Mouse (Mus musculus) liver, embryonic 16.5 days (tissue): ENCODE data around the gene Tbc1d5. TPM values are rescaled to one million over a fixed set of nuclear protein-coding genes. Genes with fewer than 3 reads are reported as not detected.
"Not testable (repeated sequence)": the region's sequence is repeated elsewhere in the genome, so short reads cannot be mapped to it uniquely, and the experiment has no call there.

Experiments used
- ATAC-seq: fragments of 200-750 bp; cut with Nextera tagmentation; 2 replicates; pipeline ENCODE4 v1.8.0; 2017; ENCODE audit warnings: low read depth, mild to moderate bottlenecking, moderate number of reproducible peaks, moderate library complexity
- H3K27ac ChIP-seq: fragments of 300-500 bp; sonication (generic); 2 replicates; pipeline ENCODE4 v1.5.1; 2014; ENCODE audit warnings: mild to moderate bottlenecking, low read length
- H3K27me3 ChIP-seq: fragments of 300-500 bp; sonication (generic); 2 replicates; pipeline ENCODE4 v1.6.1; 2014; ENCODE audit warnings: low read depth, low read length, mixed read lengths; ENCODE audit not compliant: control insufficient read depth, insufficient read depth
- H3K36me3 ChIP-seq: fragments of 300-500 bp; sonication (generic); 2 replicates; pipeline ENCODE4 v1.6.1; 2014; ENCODE audit warnings: mild to moderate bottlenecking; ENCODE audit not compliant: control insufficient read depth, insufficient read depth
- H3K4me1 ChIP-seq: fragments of 300-500 bp; sonication (generic); 2 replicates; pipeline ENCODE4 v1.6.1; 2014; ENCODE audit warnings: low read depth, low read length, mixed read lengths; ENCODE audit not compliant: control insufficient read depth
- H3K4me2 ChIP-seq: fragments of 300-500 bp; sonication (generic); 2 replicates; pipeline ENCODE4 v1.6.1; 2014; ENCODE audit warnings: low read depth, low read length, mixed read lengths
- H3K4me3 ChIP-seq: fragments of 300-500 bp; sonication (generic); 2 replicates; pipeline ENCODE4 v1.5.1; 2014; ENCODE audit warnings: low read depth, mild to moderate bottlenecking, low read length
- H3K9ac ChIP-seq: fragments of 300-500 bp; sonication (generic); 2 replicates; pipeline ENCODE4 v1.6.1; 2014; ENCODE audit warnings: low read depth, low read length
- H3K9me3 ChIP-seq: fragments of 300-500 bp; sonication (generic); replicated peaks from 2 replicates; pipeline ENCODE4 v1.6.1; 2016; ENCODE audit warnings: low read length; ENCODE audit not compliant: control insufficient read depth
- WGBS: fragments of 180-500 bp; shearing (Covaris S2); extraction: QIAGEN DNeasy Blood & Tissue Kit; methylation state at CpG from one replicate; pipeline ENCODE4 v1.1.7; 2014; ENCODE audit not compliant: insufficient replicate concordance; 5-methylcytosine and 5-hydroxymethylcytosine counted together
- polyA plus RNA-seq: library from polyadenylated mRNA; unstranded; fragments of >200 nt; fragmentation: Nextera tagmentation; extraction: Ambion mirVana; gene quantifications from 2 replicates; pipeline ENCODE4 v1.2.1, GENCODE M21; 2015

Gene Tbc1d5
- polyA plus RNA-seq, 1 experiment from 2014 or later = 4.3 TPM

DNA sequence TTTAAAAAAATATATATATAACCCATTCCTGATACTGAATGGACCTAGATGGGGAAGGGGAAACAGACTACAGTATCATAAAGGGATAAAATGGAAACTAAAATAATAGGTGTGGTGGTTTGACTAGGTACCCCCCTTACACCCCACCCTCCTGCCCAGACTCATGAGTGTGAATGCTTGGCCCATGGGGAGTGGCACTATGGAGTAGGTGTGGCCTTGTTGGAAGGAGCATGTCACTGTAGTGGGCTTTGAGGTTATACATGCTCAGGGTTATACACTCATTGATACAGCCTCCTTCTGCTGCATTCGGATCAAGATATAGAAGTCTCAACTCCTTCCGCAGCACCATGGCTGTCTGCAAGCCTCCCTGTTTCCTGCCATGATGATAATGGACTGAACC lies 450.1 kb downstream of the Tbc1d5 start:
- Histone ChIP-seq H3K4me2 (no peak overlapping the region), H3K4me1 (no peaks in the 10 kb centered on the region), H3K9ac (no peak overlapping the region), H3K9me3 (no peaks in the 10 kb centered on the region), H3K27me3 (no peaks in the 10 kb centered on the region), H3K4me3 (no peak overlapping the region), H3K27ac (no peak overlapping the region), H3K36me3 (no peaks in the 10 kb centered on the region)
- WGBS = 46% methylated on average over 2 of the region's 2 CpGs
- ATAC-seq = no peak

DNA sequence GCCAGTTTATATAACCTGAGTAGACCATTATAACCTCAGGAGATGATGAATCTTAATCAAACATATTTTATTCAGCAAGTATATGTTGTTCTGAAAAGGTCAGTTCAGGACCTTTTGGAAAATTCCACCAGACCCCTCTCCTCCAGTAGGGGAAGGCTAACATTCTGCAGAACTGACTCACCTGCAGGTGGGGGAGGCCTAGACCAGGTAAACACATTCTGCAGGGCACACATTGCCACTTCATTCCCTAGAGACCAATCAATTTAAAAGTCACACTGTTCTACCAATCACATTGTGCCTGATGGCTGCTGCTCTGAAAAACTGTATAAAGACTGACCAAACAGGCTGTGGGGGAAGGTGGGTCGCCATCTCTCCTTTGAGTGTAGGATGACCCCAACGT lies 452.9 kb downstream of the Tbc1d5 start:
- Histone ChIP-seq H3K27me3 (no peaks in the 10 kb centered on the region), H3K4me1 (no peaks in the 10 kb centered on the region), H3K4me2 (no peak overlapping the region), H3K27ac (no peak overlapping the region), H3K9me3 (no peaks in the 10 kb centered on the region), H3K4me3 (no peak overlapping the region), H3K36me3 (no peaks in the 10 kb centered on the region), H3K9ac (no peak overlapping the region)
- ATAC-seq = no peak
- WGBS = 59% methylated on average over 2 of the region's 2 CpGs

DNA sequence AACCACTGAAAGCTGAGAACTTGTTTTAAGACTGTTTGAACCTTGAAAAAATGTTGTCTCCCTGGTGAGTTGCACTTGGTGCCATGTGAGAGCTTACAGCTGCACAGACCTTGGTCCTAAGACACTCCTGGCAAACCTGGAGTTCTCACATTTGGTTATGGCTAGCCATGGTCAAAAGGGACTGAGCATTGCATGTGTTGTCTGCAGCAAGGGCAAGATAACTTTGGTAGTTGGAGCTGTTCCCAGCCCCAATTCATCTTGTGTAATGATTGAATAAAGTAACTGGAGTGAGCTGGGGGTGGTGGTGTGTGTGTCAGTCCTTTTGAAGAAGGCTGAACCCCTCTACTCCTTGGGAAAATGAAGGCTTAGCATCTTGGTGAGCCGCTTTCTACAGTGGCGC lies 454.8 kb downstream of the Tbc1d5 start:
- 74% methylated on average over 2 of the region's 2 CpGs for WGBS

DNA sequence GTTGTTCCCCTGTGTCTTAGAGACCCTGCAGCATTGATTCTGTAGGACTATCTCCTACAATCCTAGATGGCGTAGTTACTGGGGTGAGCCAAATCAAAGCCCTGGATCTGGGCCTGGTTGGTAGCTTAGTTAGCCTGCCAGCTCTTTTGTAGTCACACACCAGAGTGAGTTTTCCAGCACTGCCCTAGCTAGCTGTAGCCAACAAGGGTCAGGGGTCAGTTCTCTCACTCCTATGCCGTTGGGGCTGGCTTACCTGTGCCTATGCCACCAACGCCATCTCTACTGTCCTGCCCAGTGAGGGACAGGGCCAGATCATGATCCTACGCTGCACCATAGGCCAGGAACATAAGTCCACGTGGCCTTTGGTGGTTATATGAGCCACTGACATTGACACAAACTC lies 461.6 kb downstream of the Tbc1d5 start:
- no peaks in the 10 kb centered on the region for H3K27me3 ChIP-seq
- no peaks in the 10 kb centered on the region for H3K36me3 ChIP-seq
- no peaks in the 10 kb centered on the region for H3K9me3 ChIP-seq
- H3K9ac ChIP-seq = no peak overlapping the region
- no peak for ATAC-seq
- 60% methylated on average over 5 of the region's 5 CpGs for WGBS
- no peak overlapping the region for H3K4me2 ChIP-seq
- H3K4me1 ChIP-seq = no peaks in the 10 kb centered on the region
- H3K27ac ChIP-seq = no peak overlapping the region
- no peak overlapping the region for H3K4me3 ChIP-seq

More for the DNA sequence above, 454.8 kb downstream of the Tbc1d5 start:
- Histone ChIP-seq H3K4me3 (no peak overlapping the region), H3K4me2 (no peak overlapping the region), H3K4me1 (no peaks in the 10 kb centered on the region), H3K27me3 (no peaks in the 10 kb centered on the region), H3K36me3 (no peaks in the 10 kb centered on the region), H3K9me3 (no peaks in the 10 kb centered on the region), H3K27ac (no peak overlapping the region), H3K9ac (no peak overlapping the region)
- no peak for ATAC-seq

DNA sequence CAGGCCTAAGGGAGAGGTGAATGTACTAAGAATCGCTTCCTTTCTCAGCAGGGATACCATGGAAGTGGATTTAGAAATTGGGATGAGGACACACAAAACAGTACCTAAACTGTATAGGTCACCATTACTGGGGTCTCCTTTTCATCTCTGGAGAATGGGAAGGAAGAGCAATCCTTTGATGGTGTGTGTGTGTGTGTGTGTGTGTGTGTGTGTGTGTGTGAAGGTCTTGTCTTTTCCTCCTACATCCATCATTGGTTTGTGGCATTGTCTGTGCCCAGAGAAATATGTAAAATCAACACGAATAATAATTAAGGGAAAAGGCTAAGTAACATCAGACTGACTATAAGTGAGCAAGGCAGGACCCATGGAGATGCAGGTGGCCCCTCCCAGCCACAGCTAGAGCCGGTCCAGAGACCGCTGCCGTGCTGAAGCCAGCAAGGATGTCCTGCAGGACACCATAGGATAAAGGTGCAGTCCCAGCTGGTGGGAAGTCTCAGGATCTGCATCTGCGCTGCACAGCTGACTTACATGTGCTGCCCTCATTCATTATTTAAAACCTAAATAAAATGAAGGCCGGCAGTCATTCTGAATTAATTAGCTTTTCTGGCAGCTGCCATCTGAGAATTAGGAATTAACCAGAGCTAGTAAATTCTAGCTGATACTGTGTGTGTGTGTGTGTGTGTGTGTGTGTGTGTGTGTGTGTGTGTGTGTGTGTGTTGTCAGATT lies 468.5 kb downstream of the Tbc1d5 start:
- Histone ChIP-seq H3K4me2 (no peak overlapping the region), H3K9me3 (no peaks in the 10 kb centered on the region), H3K27ac (no peak overlapping the region), H3K4me1 (no peaks in the 10 kb centered on the region), H3K4me3 (no peak overlapping the region), H3K27me3 (no peaks in the 10 kb centered on the region), H3K36me3 (no peaks in the 10 kb centered on the region), H3K9ac (no peak overlapping the region)
- ATAC-seq = no peak
- WGBS = 72% methylated on average over 7 of the region's 7 CpGs

DNA sequence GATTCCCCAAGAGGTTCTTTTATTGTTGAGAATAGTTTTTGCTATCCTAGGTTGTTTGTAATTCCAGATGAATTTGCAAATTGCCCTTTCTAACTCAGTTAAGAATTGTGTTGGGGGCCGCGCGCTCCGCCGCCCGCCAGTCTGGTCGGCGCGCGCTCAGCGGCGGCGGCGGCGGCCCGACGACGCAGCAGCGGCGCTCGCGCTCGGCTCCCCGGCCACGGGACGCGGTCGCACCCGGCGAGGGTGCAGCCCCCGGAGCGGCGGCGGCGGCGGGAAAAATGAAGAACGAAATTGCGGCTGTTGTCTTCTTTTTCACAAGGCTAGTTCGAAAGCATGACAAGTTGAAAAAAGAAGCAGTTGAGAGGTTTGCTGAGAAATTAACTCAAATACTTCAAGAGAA lies 480.7 kb downstream of the Tbc1d5 start:
- H3K9me3 ChIP-seq, ATAC-seq, H3K4me2 ChIP-seq, H3K9ac ChIP-seq, H3K27me3 ChIP-seq, H3K27ac ChIP-seq, H3K4me1 ChIP-seq, H3K36me3 ChIP-seq, H3K4me3 ChIP-seq: not testable (repeated sequence)
- WGBS = 2% methylated on average over 32 of the region's 39 CpGs

DNA sequence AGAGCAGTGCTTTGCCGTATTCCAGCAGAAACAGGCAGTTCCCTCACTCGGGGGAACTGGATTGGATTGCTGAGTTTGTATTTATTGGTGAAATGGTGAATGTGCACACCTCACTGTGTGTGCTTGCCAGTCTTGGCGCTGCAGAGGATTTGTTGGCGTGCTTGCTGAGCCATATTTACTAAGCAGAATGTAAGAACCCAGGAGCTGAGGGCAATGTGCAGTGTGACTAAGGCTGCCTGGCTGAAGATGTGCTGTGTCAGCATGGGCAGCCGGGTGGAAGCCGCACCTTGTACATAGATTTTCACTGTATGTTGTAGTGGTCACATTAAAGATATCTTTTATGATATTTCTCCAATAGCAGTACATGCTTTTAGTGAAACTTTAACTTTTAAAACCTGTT lies 491.0 kb downstream of the Tbc1d5 start:
- Histone ChIP-seq H3K9me3 (no peaks in the 10 kb centered on the region), H3K36me3 (no peaks in the 10 kb centered on the region), H3K4me1 (no peaks in the 10 kb centered on the region), H3K4me2 (no peak overlapping the region), H3K4me3 (no peak overlapping the region), H3K27me3 (no peaks in the 10 kb centered on the region), H3K27ac (no peak overlapping the region), H3K9ac (no peak overlapping the region)
- 72% methylated on average over 6 of the region's 6 CpGs for WGBS
- no peak for ATAC-seq

DNA sequence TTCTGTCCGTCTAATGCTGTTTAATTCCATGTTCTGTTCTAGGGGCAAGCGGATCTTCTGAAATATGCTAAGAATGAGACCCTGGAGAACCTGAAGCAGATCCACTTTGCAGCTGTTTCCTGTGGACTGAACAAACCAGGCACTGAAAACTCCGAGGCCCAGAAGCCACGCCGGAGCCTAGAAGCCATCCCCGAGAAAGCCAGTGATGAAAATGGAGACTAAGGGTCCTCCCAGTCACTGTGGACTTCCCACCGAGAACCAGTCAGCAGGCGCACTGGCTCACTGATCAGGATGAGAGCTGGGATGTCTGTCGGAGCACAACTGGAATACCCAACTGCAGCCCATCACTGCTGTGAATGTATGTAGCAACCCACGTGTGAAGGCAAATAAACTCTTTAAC lies 491.5 kb downstream of the Tbc1d5 start:
- Histone ChIP-seq H3K27me3 (no peaks in the 10 kb centered on the region), H3K4me2 (no peak overlapping the region), H3K4me3 (no peak overlapping the region), H3K27ac (no peak overlapping the region), H3K9ac (no peak overlapping the region), H3K4me1 (no peaks in the 10 kb centered on the region), H3K9me3 (no peaks in the 10 kb centered on the region), H3K36me3 (no peaks in the 10 kb centered on the region)
- WGBS = 72% methylated on average over 10 of the region's 10 CpGs
- ATAC-seq = no peak

DNA sequence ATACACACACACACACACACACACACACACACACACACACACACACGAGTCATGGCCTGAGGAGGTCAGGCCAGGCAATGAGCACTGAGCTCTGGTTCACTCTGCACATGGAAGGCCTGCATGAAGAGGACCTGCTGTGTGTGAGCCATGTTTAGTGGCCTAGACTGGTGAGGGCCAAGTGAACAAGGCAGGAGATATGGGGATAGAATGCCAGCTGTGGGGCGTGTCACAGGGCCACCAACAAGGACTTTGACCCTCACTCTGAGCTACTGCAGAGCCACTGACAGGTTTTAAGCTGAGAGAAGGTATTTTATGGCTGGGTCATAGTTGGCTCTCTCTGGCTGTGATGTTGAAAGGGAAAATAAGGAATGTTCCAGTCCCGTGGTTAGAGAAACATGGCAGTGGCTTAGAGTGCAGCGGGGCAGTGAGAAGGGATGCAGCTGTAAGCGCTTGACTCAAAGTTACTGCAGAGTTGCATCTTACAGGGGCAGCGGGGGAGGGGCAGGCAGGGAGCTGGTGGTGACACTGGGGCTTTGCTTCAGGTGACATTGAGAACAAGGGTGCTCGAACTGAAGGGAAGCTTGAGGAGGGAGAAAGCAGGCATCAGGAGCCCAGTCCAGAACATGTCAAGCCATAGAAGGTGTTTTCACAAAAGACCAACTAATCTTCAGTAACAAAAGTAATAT lies 494.0 kb downstream of the Tbc1d5 start:
- WGBS = 60% methylated on average over 7 of the region's 7 CpGs

More for the DNA sequence above, 494.0 kb downstream of the Tbc1d5 start:
- no peak overlapping the region for H3K9ac ChIP-seq
- H3K27me3 ChIP-seq = no peaks in the 10 kb centered on the region
- no peaks in the 10 kb centered on the region for H3K4me1 ChIP-seq
- no peak overlapping the region for H3K4me2 ChIP-seq
- H3K27ac ChIP-seq = no peak overlapping the region
- peak; percentile 21; the same call in 1 of the 2 replicates for ATAC-seq
- no peaks in the 10 kb centered on the region for H3K9me3 ChIP-seq
- H3K36me3 ChIP-seq = no peaks in the 10 kb centered on the region
- no peak overlapping the region for H3K4me3 ChIP-seq
